Mouse (Mus musculus) erythroblast, embryonic 14.5 days (primary cell): ENCODE results near the gene Stk40.

Experiments
- GATA1 ChIP-seq: IDR thresholded peaks from 2 replicates; pipeline ENCODE4 v1.6.1; 2012; ENCODE audit warnings: low read length, inconsistent platforms, mixed read lengths
- TAL1 ChIP-seq: IDR thresholded peaks from 3 replicates; pipeline ENCODE4 v1.6.1; 2012; ENCODE audit warnings: low read length, inconsistent platforms, mixed read lengths

GRCm38 (mm10) chr4:126173800-126174199, 70.0 kb downstream of the Stk40 start:
- no peak for TF ChIP-seq TAL1
- TF ChIP-seq GATA1: no peak
